Mouse (Mus musculus) bone marrow macrophage, adult 2 months (primary cell): ENCODE measurements around the gene H2afy. TPM values are rescaled to one million over a fixed set of nuclear protein-coding genes. Genes with fewer than 3 reads are reported as not detected.
"Not testable (repeated sequence)": the region's sequence is repeated elsewhere in the genome, so short reads cannot be mapped to it uniquely, and the experiment has no call there.

Source experiments
- H3K27ac ChIP-seq: 2 replicates; pipeline ENCODE4 v1.5.1; 2012; ENCODE audit warnings: low read depth, low read length; ENCODE audit not compliant: insufficient read depth
- H3K4me1 ChIP-seq: 2 replicates; pipeline ENCODE4 v1.6.1; 2012; ENCODE audit warnings: low read length; ENCODE audit not compliant: control insufficient read depth, insufficient read depth
- H3K4me3 ChIP-seq: 2 replicates; pipeline ENCODE4 v1.5.1; 2012; ENCODE audit warnings: mild to moderate bottlenecking, low read length, moderate library complexity; ENCODE audit not compliant: insufficient read depth
- CTCF ChIP-seq: IDR thresholded peaks from 2 replicates; pipeline ENCODE4 v1.5.1; 2012; ENCODE audit warnings: low read depth, mild to moderate bottlenecking, low read length, moderate library complexity
- POLR2A ChIP-seq: IDR thresholded peaks from 2 replicates; pipeline ENCODE4 v1.6.1; 2012; ENCODE audit warnings: mild to moderate bottlenecking, low read depth, low read length, borderline replicate concordance
- polyA plus RNA-seq: library from polyadenylated mRNA; stranded (reverse); fragments of >200 nt; gene quantifications from 2 replicates; pipeline ENCODE4 v1.2.4, GENCODE M21; 2012; ENCODE audit not compliant: missing spikeins, insufficient read depth, insufficient read length

Gene H2afy
- polyA plus RNA-seq, 1 experiment, result 179 TPM

DNA sequence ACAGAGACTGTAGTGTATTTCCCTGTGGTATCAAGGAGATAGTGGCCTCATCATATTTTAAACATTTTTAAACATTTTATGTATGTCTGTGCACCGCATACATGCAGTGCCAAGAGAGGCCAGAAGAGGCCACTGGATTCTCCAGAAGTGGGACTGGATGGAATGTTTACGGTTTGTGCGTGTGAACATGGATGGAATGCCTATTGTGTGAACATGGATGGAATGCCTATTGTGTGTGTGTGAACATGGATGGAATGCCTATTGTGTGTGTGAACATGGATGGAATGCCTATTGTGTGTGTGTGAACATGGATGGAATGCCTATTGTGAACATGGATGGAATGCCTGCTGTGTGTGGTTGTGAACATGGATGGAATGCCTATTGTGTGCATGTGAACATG is 93.9 kb downstream of the H2afy start:
- no peaks in the 10 kb centered on the region for H3K4me1 ChIP-seq
- H3K4me3 ChIP-seq, result no peak overlapping the region
- no peak overlapping the region for H3K27ac ChIP-seq
- TF ChIP-seq CTCF, result no peak
- TF ChIP-seq POLR2A, result no peak

DNA sequence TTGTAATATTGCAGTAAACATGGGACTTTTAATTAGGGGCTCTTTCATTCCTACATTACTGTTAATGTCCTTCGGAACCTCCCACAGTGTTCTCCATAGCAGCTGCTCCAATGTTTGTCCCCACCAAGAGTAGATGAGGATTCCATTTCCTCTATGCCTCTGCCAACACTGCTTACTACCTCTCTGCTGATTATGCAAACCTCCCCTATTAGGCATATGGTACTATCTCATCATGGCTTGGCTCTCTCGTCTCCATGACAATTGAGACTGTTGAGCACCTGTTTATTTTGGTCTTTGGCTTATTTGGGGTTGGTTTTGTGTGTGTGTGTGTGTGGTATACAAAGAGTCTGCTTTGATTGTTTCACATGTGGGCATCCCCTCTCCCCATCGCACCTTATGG is 95.5 kb downstream of the H2afy start:
- Histone ChIP-seq H3K27ac (no peak overlapping the region), H3K4me3 (no peak overlapping the region), H3K4me1 (no peaks in the 10 kb centered on the region)
- TF ChIP-seq POLR2A (no peak), CTCF (no peak)

DNA sequence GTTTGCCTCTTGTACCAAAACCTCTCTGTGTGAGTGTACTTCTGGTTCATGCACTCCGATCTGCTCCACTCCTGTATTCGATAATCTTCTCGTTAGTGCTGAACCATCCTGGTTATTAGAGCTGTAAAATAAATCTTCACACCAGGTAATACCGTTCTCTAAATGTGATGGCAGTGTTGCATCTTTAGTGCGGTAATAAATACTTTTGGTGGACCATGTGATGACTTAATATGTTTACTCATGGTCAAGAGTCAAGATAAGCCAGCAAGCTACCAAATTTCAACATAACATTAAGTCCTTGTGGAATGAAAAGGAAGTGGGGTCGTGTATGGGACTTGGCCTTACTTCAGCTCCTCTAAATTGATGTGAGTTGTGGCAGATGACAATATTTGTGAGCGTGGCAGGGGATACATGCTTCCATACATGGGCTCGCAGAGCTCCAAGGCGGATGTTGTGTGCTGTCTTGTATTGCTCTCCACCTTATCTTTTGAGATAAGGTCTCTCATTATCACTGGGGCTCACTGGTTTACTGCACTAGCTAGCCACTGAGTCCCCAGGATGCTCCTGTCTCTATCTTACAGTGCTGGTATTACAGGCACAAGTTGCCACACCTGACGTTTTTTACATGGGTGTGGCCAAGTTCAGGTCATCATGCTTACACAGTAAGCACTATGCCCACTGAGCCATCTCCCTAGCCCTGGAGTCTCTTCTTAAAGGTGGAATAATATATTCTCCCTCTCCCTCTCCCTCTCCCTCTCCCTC is 96.4 kb downstream of the H2afy start:
- TF ChIP-seq CTCF (no peak), POLR2A (no peak)

DNA sequence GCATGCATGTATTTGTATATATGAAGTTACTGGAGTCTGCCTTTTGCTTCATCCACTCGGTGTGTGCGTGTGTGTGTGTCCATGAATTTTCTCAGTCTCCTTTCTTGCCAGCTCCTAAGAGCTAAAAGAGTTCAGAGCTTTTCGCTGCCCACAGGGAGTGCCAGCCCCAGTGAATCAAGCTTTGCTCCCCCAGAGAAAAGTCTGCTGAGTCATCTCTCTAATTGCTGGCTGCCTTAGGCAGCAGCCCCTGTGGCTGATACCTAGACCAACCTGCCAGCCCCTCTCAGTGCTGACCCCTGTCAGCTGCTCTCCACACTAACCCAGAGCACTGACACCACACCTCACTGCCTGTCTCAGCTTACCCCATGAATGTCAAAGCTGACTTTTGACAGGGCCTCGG is 107.2 kb downstream of the H2afy start:
- Histone ChIP-seq H3K4me1 (no peaks in the 10 kb centered on the region; the same call in 1 of the 2 replicates), H3K27ac (no peak overlapping the region), H3K4me3 (no peak overlapping the region)
- TF ChIP-seq POLR2A (no peak), CTCF (no peak)

More for the DNA sequence above, 96.4 kb downstream of the H2afy start:
- H3K4me3 ChIP-seq, result no peak overlapping the region
- H3K27ac ChIP-seq, result no peak overlapping the region
- no peaks in the 10 kb centered on the region for H3K4me1 ChIP-seq

DNA sequence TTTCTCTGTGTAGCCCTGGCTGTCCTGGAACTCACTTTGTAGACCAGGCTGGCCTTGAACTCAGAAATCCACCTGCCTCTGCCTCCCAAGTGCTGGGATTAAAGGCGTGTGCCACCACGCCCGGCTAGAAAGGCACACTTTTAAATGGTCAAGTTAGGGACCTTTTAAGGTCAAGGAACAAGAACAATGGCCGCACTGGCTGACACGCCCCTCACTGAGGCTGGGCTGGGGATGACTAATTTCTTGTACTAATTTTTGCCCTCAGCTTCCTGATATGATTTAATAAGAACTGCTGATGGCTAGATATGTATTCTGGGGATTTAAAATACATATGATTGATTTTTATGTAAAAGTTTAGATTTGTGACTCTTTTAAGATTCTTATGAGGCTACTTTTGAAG is 108.2 kb downstream of the H2afy start:
- not testable (repeated sequence) for H3K4me3 ChIP-seq, H3K27ac ChIP-seq

DNA sequence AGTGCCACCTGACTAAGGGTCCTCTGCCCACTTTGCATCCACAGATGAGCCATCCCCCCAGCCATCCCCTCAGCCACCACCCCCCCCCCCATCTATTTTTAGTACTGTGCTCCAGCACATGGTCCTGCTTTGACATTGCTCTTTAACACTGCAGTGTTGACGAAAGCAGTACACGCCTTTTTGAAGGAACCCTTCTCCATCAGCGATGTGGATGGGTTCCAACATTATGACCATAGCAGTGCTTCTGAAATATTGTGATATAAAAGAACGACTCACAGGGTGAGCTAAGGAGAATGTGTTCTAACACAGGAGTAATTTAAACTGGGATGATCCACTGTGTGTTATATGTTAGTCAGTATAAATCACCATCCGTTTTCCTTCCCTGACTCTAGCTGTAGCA is 109.5 kb downstream of the H2afy start:
- Histone ChIP-seq H3K4me1 (no peaks in the 10 kb centered on the region; the same call in 1 of the 2 replicates), H3K27ac (no peak overlapping the region), H3K4me3 (no peak overlapping the region)
- no peak for TF ChIP-seq POLR2A
- TF ChIP-seq CTCF, result no peak

More for the DNA sequence above, 108.2 kb downstream of the H2afy start:
- not testable (repeated sequence) for H3K4me1 ChIP-seq

DNA sequence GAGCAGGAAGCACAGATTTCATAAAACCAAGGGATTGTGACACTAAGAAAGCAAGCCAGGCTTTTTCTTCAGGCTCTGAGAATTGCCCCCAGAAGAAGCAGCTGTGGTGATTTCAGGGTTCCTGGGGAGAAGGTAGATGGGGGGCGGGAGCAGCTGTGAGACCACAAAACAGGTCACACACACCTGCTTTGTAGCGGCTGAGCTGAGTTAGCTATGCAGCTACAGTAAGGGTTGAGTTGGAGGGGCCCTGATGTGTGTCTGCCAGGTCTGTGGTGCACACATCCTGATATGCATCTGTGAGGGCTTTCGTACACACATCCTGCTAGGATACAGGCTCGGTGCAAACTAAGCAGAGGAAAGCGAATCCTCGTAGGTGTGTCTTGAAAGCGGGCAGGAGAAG is 110.1 kb downstream of the H2afy start:
- Histone ChIP-seq H3K4me3 (no peak overlapping the region), H3K27ac (no peak overlapping the region), H3K4me1 (no peaks in the 10 kb centered on the region; the same call in 1 of the 2 replicates)
- TF ChIP-seq CTCF (no peak), POLR2A (no peak)

DNA sequence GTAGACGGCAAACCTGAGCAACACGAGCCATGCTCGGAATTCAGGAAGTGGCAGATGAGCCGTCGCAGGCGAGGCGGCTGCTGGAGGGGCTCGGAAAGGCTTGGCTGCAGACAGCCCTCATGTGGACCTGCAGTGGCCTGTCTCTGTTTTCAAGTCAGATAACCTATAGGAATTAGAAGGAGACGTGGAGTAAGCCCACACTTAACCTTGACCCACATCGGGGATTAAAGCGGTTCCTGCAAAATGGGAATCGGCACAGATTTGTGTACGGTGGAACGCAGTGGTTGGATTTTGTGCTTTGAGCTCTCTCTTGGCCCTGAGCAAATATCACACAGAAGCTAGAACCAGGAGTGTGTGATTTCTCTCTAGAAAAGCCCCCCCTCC is 111.1 kb downstream of the H2afy start:
- TF ChIP-seq CTCF, result no peak
- no peak for TF ChIP-seq POLR2A
- H3K4me3 ChIP-seq, result no peak overlapping the region
- H3K4me1 ChIP-seq, result no peaks in the 10 kb centered on the region; the same call in 1 of the 2 replicates
- no peak overlapping the region for H3K27ac ChIP-seq

DNA sequence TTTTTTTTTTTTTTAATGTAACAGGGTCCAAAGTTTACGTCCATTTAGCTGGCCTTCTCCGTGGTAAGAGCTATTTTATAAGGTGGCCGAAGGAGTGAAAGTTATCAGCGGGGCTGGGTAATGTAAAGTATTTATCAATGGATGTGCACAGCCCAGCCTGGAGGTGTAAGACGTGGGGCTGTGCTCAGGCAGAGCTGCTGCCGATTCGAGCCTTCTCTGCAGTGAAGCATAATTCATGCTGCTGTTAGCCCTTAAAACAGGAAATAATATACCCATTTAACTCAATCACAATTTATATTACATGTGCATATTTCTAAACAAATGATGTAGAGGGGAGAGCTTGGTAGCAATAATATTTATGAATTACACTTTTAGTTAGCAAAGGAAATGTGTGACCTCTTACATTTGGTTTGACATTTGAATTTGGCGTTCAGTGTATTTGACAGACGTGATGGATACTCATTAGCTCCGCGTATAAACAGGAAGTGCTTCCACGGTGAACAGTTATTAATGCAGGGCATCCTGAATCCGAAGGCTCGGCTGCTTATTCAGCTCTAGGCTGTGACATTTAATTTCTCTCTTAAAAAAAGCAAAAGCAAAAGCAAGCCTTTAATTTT is 111.6 kb downstream of the H2afy start:
- no peak overlapping the region for H3K4me3 ChIP-seq
- TF ChIP-seq POLR2A, result no peak
- H3K4me1 ChIP-seq, result no peaks in the 10 kb centered on the region; the same call in 1 of the 2 replicates
- H3K27ac ChIP-seq, result no peak overlapping the region

Other genes starting within 250 kb of the H2afy start
- gene Tifab, start 42.5 kb upstream of the H2afy start, polyA plus RNA-seq, result 107 and 112 TPM in 2 replicates
- not detected in 2 replicates for gene Neurog1, start 115.8 kb upstream of the H2afy start, polyA plus RNA-seq
- 0.73 and 1.5 TPM in 2 replicates for gene Cxcl14, start 160.2 kb upstream of the H2afy start, polyA plus RNA-seq